Mouse (Mus musculus): ENCODE measurements around the gene Dnah7c. TPM values are rescaled to one million over a fixed set of nuclear protein-coding genes. Genes with fewer than 3 reads are reported as not detected.

The Dnah7c gene
- total RNA-seq, 2 experiments from 2014 or later, result 0.33 to 0.48 TPM

- peak; percentile 97 to 98 for DNase-seq (ENCODE audit: low spot score in 2 of 2)
Measured at GRCm38 (mm10) chr1:46853317-46854035, 428.1 kb downstream of the Dnah7c start.

GRCm38 (mm10) chr1:46854036-46854900, 428.9 kb downstream of the Dnah7c start:
- no peak for DNase-seq (ENCODE audit: low spot score in 2 of 2)

GRCm38 (mm10) chr1:46856498-46856897, 431.1 kb downstream of the Dnah7c start:
- no peak for DNase-seq (ENCODE audit: low spot score in 2 of 2)

Measured in adrenal gland, adult 18-20 months (tissue).